12 mouse cellular contexts compared by ENCODE assay signal in the genomic region with DNA sequence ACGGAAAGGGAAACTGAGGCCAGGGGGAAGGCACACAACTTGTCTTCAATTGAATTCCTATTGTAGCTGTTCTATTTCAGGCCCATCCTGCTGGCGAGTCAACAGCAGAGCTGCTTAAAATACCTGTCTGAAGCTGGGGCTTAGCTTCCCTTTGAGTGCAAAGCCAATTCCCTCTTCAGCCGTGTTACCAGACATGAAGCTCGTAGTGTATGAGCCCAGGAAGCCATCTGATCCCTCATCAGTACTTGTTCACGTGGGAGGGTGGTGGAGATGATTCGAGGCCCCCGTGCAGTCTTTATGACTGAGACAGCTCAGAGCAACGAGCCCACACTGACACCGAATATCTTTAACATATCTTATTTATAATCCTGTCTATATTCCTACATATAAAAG. TPM values are rescaled to one million over a fixed set of nuclear protein-coding genes. Genes with fewer than 3 reads are reported as not detected.
DNase-seq lines count a peak whose midpoint lies in the region; ATAC-seq and TF ChIP-seq lines count a peak whose summit lies in the region.
"Had no signal": no experiment of that assay in that cellular context is flagged by ENCODE, and none has a peak within 500 bp of the region (broad histone marks: within the 10 kb centered on the region; RNA-seq: fewer than 3 reads in every experiment).

No protein-coding gene starts in this region.

- no peak for DNase-seq in forebrain, embryonic 11.5 days (ENCODE audit: low spot score)
- no peak for DNase-seq in hindbrain, embryonic 10.5 days (ENCODE audit: low spot score)
- DNase-seq in hindbrain, embryonic 11.5 days (ENCODE audit: low spot score): no peak
- DNase-seq in lung, embryonic 14.5 days: no peak
- no peak for DNase-seq in lung, adult 18-20 months
- DNase-seq in thymus, postnatal 4 days: no peak
- DNase-seq: B cell, adult 2 months had no signal

- peak overlapping the region; percentile 54 for H3K27ac ChIP-seq in forebrain, embryonic 15.5 days (replicated peaks)
- H3K27ac ChIP-seq in forebrain, embryonic 11.5 days (ENCODE audit: low read depth, low read length): no peak overlapping the region
- 0 out of 2 replicates have a peak overlapping the region, but pooled peaks have one; percentile 59 for H3K27ac ChIP-seq in hindbrain, embryonic 10.5 days
- H3K27ac ChIP-seq in hindbrain, embryonic 11.5 days (ENCODE audit: low read depth, low read length): no peak overlapping the region
- peak overlapping the region; percentile 91 for H3K27ac ChIP-seq in lung, embryonic 14.5 days (ENCODE audit: low read depth)
- 0 out of 2 replicates have a peak overlapping the region, but pooled peaks have one; percentile 9 for H3K27ac ChIP-seq in olfactory bulb, adult 2 months (ENCODE audit: insufficient read depth, low read depth, low read length)
- H3K27ac ChIP-seq: hindbrain, embryonic 12.5 days; liver, embryonic 14.5 days; midbrain, embryonic 15.5 days had no signal

- H3K9ac ChIP-seq in forebrain, embryonic 15.5 days (replicated peaks): no peak overlapping the region
- no peak overlapping the region for H3K9ac ChIP-seq in forebrain, embryonic 11.5 days (ENCODE audit: low read length)
- H3K9ac ChIP-seq in hindbrain, embryonic 11.5 days (ENCODE audit: low read depth, low read length): no peak overlapping the region
- H3K9ac ChIP-seq in lung, embryonic 14.5 days: no peak overlapping the region
- H3K9ac ChIP-seq: hindbrain, embryonic 12.5 days; liver, embryonic 14.5 days; midbrain, embryonic 15.5 days had no signal

- H3K36me3 ChIP-seq in forebrain, embryonic 15.5 days: no peaks in the 10 kb centered on the region
- no peaks in the 10 kb centered on the region for H3K36me3 ChIP-seq in forebrain, embryonic 11.5 days (ENCODE audit: control insufficient read depth, insufficient read depth, low read length)
- H3K36me3 ChIP-seq in hindbrain, embryonic 10.5 days: no peaks in the 10 kb centered on the region
- no peaks in the 10 kb centered on the region for H3K36me3 ChIP-seq in hindbrain, embryonic 11.5 days (ENCODE audit: control insufficient read depth, insufficient read depth, low read length)
- no peaks in the 10 kb centered on the region for H3K36me3 ChIP-seq in lung, embryonic 14.5 days (ENCODE audit: insufficient read depth)
- H3K36me3 ChIP-seq: hindbrain, embryonic 12.5 days; midbrain, embryonic 15.5 days had no signal

- TF ChIP-seq POLR2A in olfactory bulb, adult 2 months (IDR thresholded peaks at IDR 0.05; ENCODE audit: insufficient read depth, low read depth, low read length): no peak

- 78% methylated on average over 9 of the region's 9 CpGs for WGBS in forebrain, embryonic 15.5 days
- WGBS in forebrain, embryonic 11.5 days: 85% methylated on average over 9 of the region's 9 CpGs
- WGBS in hindbrain, embryonic 10.5 days: 88% methylated on average over 9 of the region's 9 CpGs
- 86% methylated on average over 9 of the region's 9 CpGs for WGBS in hindbrain, embryonic 11.5 days
- 63% methylated on average over 9 of the region's 9 CpGs for WGBS in lung, embryonic 14.5 days
- 76% methylated on average over 9 of the region's 9 CpGs for WGBS in olfactory bulb, adult 2 months

- no peak overlapping the region for H3K4me3 ChIP-seq in forebrain, embryonic 15.5 days
- no peak overlapping the region for H3K4me3 ChIP-seq in forebrain, embryonic 11.5 days (ENCODE audit: low read depth, low read length)
- no peak overlapping the region for H3K4me3 ChIP-seq in hindbrain, embryonic 10.5 days
- no peak overlapping the region for H3K4me3 ChIP-seq in hindbrain, embryonic 11.5 days (ENCODE audit: low read depth, low read length)
- H3K4me3 ChIP-seq in lung, embryonic 14.5 days (ENCODE audit: low read depth, low read length): no peak overlapping the region
- H3K4me3 ChIP-seq in olfactory bulb, adult 2 months (ENCODE audit: insufficient read depth, low read depth, low read length): no peak overlapping the region
- H3K4me3 ChIP-seq: hindbrain, embryonic 12.5 days; midbrain, embryonic 15.5 days had no signal

- H3K9me3 ChIP-seq in forebrain, embryonic 15.5 days: no peaks in the 10 kb centered on the region
- no peaks in the 10 kb centered on the region for H3K9me3 ChIP-seq in forebrain, embryonic 11.5 days (ENCODE audit: control insufficient read depth, low read length)
- no peaks in the 10 kb centered on the region for H3K9me3 ChIP-seq in hindbrain, embryonic 10.5 days
- no peaks in the 10 kb centered on the region for H3K9me3 ChIP-seq in hindbrain, embryonic 11.5 days (ENCODE audit: control insufficient read depth, low read length)
- no peaks in the 10 kb centered on the region for H3K9me3 ChIP-seq in lung, embryonic 14.5 days (ENCODE audit: low read depth, low read length)
- H3K9me3 ChIP-seq: hindbrain, embryonic 12.5 days; midbrain, embryonic 15.5 days had no signal

- H3K27me3 ChIP-seq in forebrain, embryonic 15.5 days: no peaks in the 10 kb centered on the region
- no peaks in the 10 kb centered on the region for H3K27me3 ChIP-seq in forebrain, embryonic 11.5 days (ENCODE audit: control insufficient read depth, insufficient read depth, low read length)
- no peaks in the 10 kb centered on the region for H3K27me3 ChIP-seq in hindbrain, embryonic 10.5 days (ENCODE audit: insufficient read depth, poor library complexity, severe bottlenecking)
- H3K27me3 ChIP-seq in hindbrain, embryonic 11.5 days (ENCODE audit: control insufficient read depth, insufficient read depth, low read length): no peaks in the 10 kb centered on the region
- no peaks in the 10 kb centered on the region for H3K27me3 ChIP-seq in lung, embryonic 14.5 days (ENCODE audit: insufficient read depth, low read length)
- H3K27me3 ChIP-seq: hindbrain, embryonic 12.5 days; midbrain, embryonic 15.5 days had no signal

- H3K4me1 ChIP-seq in forebrain, embryonic 15.5 days: peaks cover 14% of the 10 kb centered on the region
- no peaks in the 10 kb centered on the region for H3K4me1 ChIP-seq in forebrain, embryonic 11.5 days (replicated peaks; ENCODE audit: control insufficient read depth, insufficient read depth, low read length)
- H3K4me1 ChIP-seq in hindbrain, embryonic 10.5 days (replicated peaks): peaks cover 11% of the 10 kb centered on the region
- H3K4me1 ChIP-seq in hindbrain, embryonic 11.5 days (replicated peaks; ENCODE audit: control insufficient read depth, insufficient read depth, low read length): no peaks in the 10 kb centered on the region
- H3K4me1 ChIP-seq in lung, embryonic 14.5 days (ENCODE audit: insufficient read depth): peaks cover 5% of the 10 kb centered on the region; the same call in 1 of the 2 replicates
- peaks cover 20% of the 10 kb centered on the region for H3K4me1 ChIP-seq in olfactory bulb, adult 2 months (ENCODE audit: control insufficient read depth, insufficient read depth, low read length)

- TF ChIP-seq CTCF in lung, embryonic 14.5 days (IDR thresholded peaks at IDR 0.05; ENCODE audit: low read depth): no peak
- no peak for TF ChIP-seq CTCF in olfactory bulb, adult 2 months (IDR thresholded peaks at IDR 0.05; ENCODE audit: insufficient read depth, low read depth, low read length)

- no peak overlapping the region for H3K4me2 ChIP-seq in forebrain, embryonic 15.5 days (replicated peaks)
- H3K4me2 ChIP-seq in forebrain, embryonic 11.5 days (ENCODE audit: low read depth, low read length, severe bottlenecking): no peak overlapping the region
- no peak overlapping the region for H3K4me2 ChIP-seq in hindbrain, embryonic 11.5 days (replicated peaks; ENCODE audit: low read depth, low read length)
- H3K4me2 ChIP-seq in lung, embryonic 14.5 days: no peak overlapping the region
- H3K4me2 ChIP-seq: hindbrain, embryonic 12.5 days; midbrain, embryonic 15.5 days had no signal

- ATAC-seq in forebrain, embryonic 15.5 days (replicated peaks): no peak
- no peak for ATAC-seq in forebrain, embryonic 11.5 days (replicated peaks; ENCODE audit: low FRiP score)
- ATAC-seq in hindbrain, embryonic 11.5 days (ENCODE audit: low FRiP score): no peak
- ATAC-seq in lung, embryonic 14.5 days (ENCODE audit: insufficient read depth): peak; percentile 14; the same call in 1 of the 2 replicates

RNA-seq across cellular contexts. Expression of a gene that starts 43.3 kb away (rescaled TPM):
- 5.1 and 5.3 TPM in 2 replicates for polyA plus RNA-seq in forebrain, embryonic 15.5 days (2015; fragmentation: Nextera tagmentation; extraction: Ambion mirVana)
- polyA plus RNA-seq in forebrain, embryonic 11.5 days (2014; fragmentation: Nextera tagmentation; extraction: Ambion mirVana): 6.5 and 6.8 TPM in 2 replicates
- 5.6 and 7.6 TPM in 2 replicates for polyA plus RNA-seq in hindbrain, embryonic 10.5 days (2016; fragmentation: Nextera tagmentation; extraction: Ambion mirVana)
- 6.3 and 7.5 TPM in 2 replicates for polyA plus RNA-seq in hindbrain, embryonic 11.5 days (2014; fragmentation: Nextera tagmentation; extraction: Ambion mirVana)
- polyA plus RNA-seq in lung, embryonic 14.5 days (2014; fragmentation: Nextera tagmentation; extraction: Ambion mirVana): 49.0 and 67.3 TPM in 2 replicates
- not detected in 2 replicates for polyA plus RNA-seq in olfactory bulb, adult 2 months (2012; ENCODE audit: insufficient read depth, insufficient read length, low replicate concordance, missing spikeins)

RNA-seq across cellular contexts. Expression of a gene that starts 52.5 kb away (rescaled TPM):
- polyA plus RNA-seq in forebrain, embryonic 15.5 days (2015; fragmentation: Nextera tagmentation; extraction: Ambion mirVana): 0.66 and 0.67 TPM in 2 replicates
- not detected in 2 replicates for polyA plus RNA-seq in forebrain, embryonic 11.5 days (2014; fragmentation: Nextera tagmentation; extraction: Ambion mirVana)
- not detected in 2 replicates for polyA plus RNA-seq in hindbrain, embryonic 10.5 days (2016; fragmentation: Nextera tagmentation; extraction: Ambion mirVana)
- 0.54 TPM in 1 of 2 replicates, not detected in the other for polyA plus RNA-seq in hindbrain, embryonic 11.5 days (2014; fragmentation: Nextera tagmentation; extraction: Ambion mirVana)
- polyA plus RNA-seq in lung, embryonic 14.5 days (2014; fragmentation: Nextera tagmentation; extraction: Ambion mirVana): 1.6 and 2.1 TPM in 2 replicates
- not detected in 2 replicates for polyA plus RNA-seq in olfactory bulb, adult 2 months (2012; ENCODE audit: insufficient read depth, insufficient read length, low replicate concordance, missing spikeins)
- polyA plus RNA-seq: midbrain, embryonic 15.5 days had no signal

RNA-seq across cellular contexts. Expression of a gene that starts 53.7 kb away (rescaled TPM):
- 43.6 and 44.8 TPM in 2 replicates for polyA plus RNA-seq in forebrain, embryonic 15.5 days (2015; fragmentation: Nextera tagmentation; extraction: Ambion mirVana)
- 15.0 and 17.4 TPM in 2 replicates for polyA plus RNA-seq in forebrain, embryonic 11.5 days (2014; fragmentation: Nextera tagmentation; extraction: Ambion mirVana)
- 11.8 and 15.5 TPM in 2 replicates for polyA plus RNA-seq in hindbrain, embryonic 10.5 days (2016; fragmentation: Nextera tagmentation; extraction: Ambion mirVana)
- 12.2 and 13.7 TPM in 2 replicates for polyA plus RNA-seq in hindbrain, embryonic 11.5 days (2014; fragmentation: Nextera tagmentation; extraction: Ambion mirVana)
- polyA plus RNA-seq in lung, embryonic 14.5 days (2014; fragmentation: Nextera tagmentation; extraction: Ambion mirVana): 28.4 and 31.8 TPM in 2 replicates
- not detected in 2 replicates for polyA plus RNA-seq in olfactory bulb, adult 2 months (2012; ENCODE audit: insufficient read depth, insufficient read length, low replicate concordance, missing spikeins)

Comparison
In these comparisons a context has a peak if more than half of its experiments do, and no peak if none do; other contexts are left out.
1. H3K27ac ChIP-seq: peak in forebrain, embryonic 15.5 days (single experiment), hindbrain, embryonic 10.5 days (single experiment), lung, embryonic 14.5 days (single experiment) and olfactory bulb, adult 2 months (single experiment); none in forebrain, embryonic 11.5 days (single experiment) and hindbrain, embryonic 11.5 days (single experiment).